Mouse (Mus musculus): ENCODE measurements around the gene Olfr1111. TPM values are rescaled to one million over a fixed set of nuclear protein-coding genes. Genes with fewer than 3 reads are reported as not detected.
"Not testable (repeated sequence)": the region's sequence is repeated elsewhere in the genome, so short reads cannot be mapped to it uniquely, and the experiment has no call there.

Olfr1111 gene
- polyA plus RNA-seq (2015; fragmentation: Nextera tagmentation; extraction: Ambion mirVana), result not detected in 2 replicates

DNA sequence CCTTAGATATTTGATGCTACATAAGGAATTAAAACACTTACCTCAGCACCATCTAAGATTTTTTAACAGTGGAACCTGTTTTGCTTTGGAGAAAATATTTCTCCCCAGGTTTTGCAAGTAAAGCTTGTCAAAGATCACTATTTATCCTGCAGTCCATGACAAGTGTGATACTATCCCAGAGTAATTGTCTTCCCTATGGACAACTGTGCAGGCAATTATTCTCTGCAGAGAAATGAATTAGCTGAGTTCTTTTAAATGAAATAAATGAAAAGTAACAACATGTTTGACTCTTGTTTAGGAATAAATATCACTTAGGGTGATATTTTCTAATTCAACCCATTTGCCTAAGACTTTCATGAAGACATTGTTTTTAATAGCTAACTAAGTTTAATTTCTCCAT is at the start of gene Olfr1111:
Olfr1111 (minus strand) TSS at position 101 of the 400 bp plus-strand sequence.
- H3K4me2 ChIP-seq (ENCODE audit: low read depth, low read length), result no peak within 1 kb of the TSS
- H3K4me3 ChIP-seq (ENCODE audit: low read length), result no peak within 1 kb of the TSS
- H3K27ac ChIP-seq (ENCODE audit: low read length), result no peak within 1 kb of the TSS
- H3K36me3 ChIP-seq (ENCODE audit: control insufficient read depth, insufficient read depth, low read length), result no peaks in the 10 kb centered on the region
- ATAC-seq (ENCODE audit: low read depth), result no peak
- no peak within 1 kb of the TSS for H3K9ac ChIP-seq (ENCODE audit: low read length)
- H3K27me3 ChIP-seq (ENCODE audit: control insufficient read depth, insufficient read depth, low read depth, low read length), result no peaks in the 10 kb centered on the region
- no peaks in the 10 kb centered on the region for H3K9me3 ChIP-seq (ENCODE audit: control insufficient read depth, low read length)
- no peaks in the 10 kb centered on the region for H3K4me1 ChIP-seq (replicated peaks; ENCODE audit: control insufficient read depth, insufficient read depth, low read length)

DNA sequence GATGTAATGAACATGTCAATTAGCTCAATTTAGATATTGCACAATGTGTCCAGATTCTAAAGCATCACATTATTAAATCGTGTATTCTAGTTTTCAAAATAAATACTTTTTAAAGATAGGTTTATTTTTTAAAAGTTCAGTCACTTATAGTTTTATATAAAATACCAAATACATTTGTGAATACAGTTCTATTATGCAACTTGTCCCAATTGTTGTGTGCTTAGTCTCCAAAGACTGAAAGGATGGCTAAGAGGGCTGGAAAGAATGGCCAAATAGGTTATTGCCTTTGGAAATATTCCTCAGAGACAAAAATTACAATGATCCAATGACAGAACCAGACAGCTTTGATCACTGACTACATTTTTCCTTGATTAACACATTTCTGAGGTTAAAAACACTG is 35.1 kb upstream of the Olfr1111 start, which contains the start of gene Olfr1112:
Olfr1112 (plus strand) TSS at position 301 of the 400 bp plus-strand sequence.
- no peak for ATAC-seq (ENCODE audit: low read depth)
- Histone ChIP-seq H3K4me3 (ENCODE audit: low read length) (no peak within 1 kb of the TSS), H3K36me3 (ENCODE audit: control insufficient read depth, insufficient read depth, low read length) (no peaks in the 10 kb centered on the region), H3K27ac (ENCODE audit: low read length) (no peak within 1 kb of the TSS), H3K9me3 (ENCODE audit: control insufficient read depth, low read length) (no peaks in the 10 kb centered on the region), H3K4me1 (replicated peaks; ENCODE audit: control insufficient read depth, insufficient read depth, low read length) (no peaks in the 10 kb centered on the region), H3K27me3 (ENCODE audit: control insufficient read depth, insufficient read depth, low read depth, low read length) (no peaks in the 10 kb centered on the region), H3K9ac (ENCODE audit: low read length) (no peak within 1 kb of the TSS), H3K4me2 (ENCODE audit: low read depth, low read length) (no peak within 1 kb of the TSS)
- WGBS, result 84% methylated on average over 1 of the region's 1 CpGs

DNA sequence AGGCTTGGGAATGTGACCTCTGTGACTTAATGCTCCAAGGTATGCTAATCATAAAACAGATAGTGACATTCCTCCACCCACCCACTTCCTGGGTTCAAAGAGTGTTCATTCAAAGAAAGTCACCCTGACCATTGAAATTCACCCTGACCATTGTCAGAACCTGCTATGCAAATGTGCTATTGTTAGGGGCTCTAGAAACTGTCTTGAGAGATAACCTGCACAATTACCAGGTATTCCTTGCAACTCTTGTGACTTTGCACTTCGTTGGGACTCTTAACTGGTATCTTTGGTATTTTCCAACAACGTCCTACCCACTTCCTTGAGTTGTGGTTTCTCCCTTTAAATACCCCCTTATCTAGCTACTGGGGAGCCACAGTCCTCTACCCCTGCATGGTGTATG is 15.3 kb upstream of the Olfr1111 start:
- WGBS, result 77% methylated on average over 2 of the region's 2 CpGs
- not testable (repeated sequence) for H3K27ac ChIP-seq (ENCODE audit: low read length); H3K4me2 ChIP-seq (ENCODE audit: low read depth, low read length); ATAC-seq (ENCODE audit: low read depth); H3K27me3 ChIP-seq (ENCODE audit: control insufficient read depth, insufficient read depth, low read depth, low read length); H3K4me3 ChIP-seq (ENCODE audit: low read length); H3K36me3 ChIP-seq (ENCODE audit: control insufficient read depth, insufficient read depth, low read length); H3K9ac ChIP-seq (ENCODE audit: low read length); H3K9me3 ChIP-seq (ENCODE audit: control insufficient read depth, low read length); H3K4me1 ChIP-seq (replicated peaks; ENCODE audit: control insufficient read depth, insufficient read depth, low read length)

- Histone ChIP-seq H3K9me3 (ENCODE audit: control insufficient read depth, low read length) (no peaks in the 10 kb centered on the region), H3K4me1 (replicated peaks; ENCODE audit: control insufficient read depth, insufficient read depth, low read length) (no peaks in the 10 kb centered on the region), H3K27me3 (ENCODE audit: control insufficient read depth, insufficient read depth, low read depth, low read length) (no peaks in the 10 kb centered on the region), H3K36me3 (ENCODE audit: control insufficient read depth, insufficient read depth, low read length) (no peaks in the 10 kb centered on the region), H3K9ac (ENCODE audit: low read length) (no peak within 1 kb of the TSS), H3K27ac (ENCODE audit: low read length) (no peak within 1 kb of the TSS), H3K4me3 (ENCODE audit: low read length) (no peak within 1 kb of the TSS), H3K4me2 (ENCODE audit: low read depth, low read length) (no peak within 1 kb of the TSS)
- 76% methylated on average over 1 of the region's 1 CpGs for WGBS
- no peak for ATAC-seq (ENCODE audit: low read depth)
Measured at GRCm38 (mm10) chr2:87140200-87140599, 12.2 kb downstream of the Olfr1111 start, which contains the start of gene Olfr1110. TSS of gene Olfr1110 (minus strand) at chr2:87140300.

- H3K9ac ChIP-seq (ENCODE audit: low read length), result no peak within 1 kb of the TSS
- H3K4me2 ChIP-seq (ENCODE audit: low read depth, low read length), result no peak within 1 kb of the TSS
- no peaks in the 10 kb centered on the region for H3K27me3 ChIP-seq (ENCODE audit: control insufficient read depth, insufficient read depth, low read depth, low read length)
- no peaks in the 10 kb centered on the region for H3K9me3 ChIP-seq (ENCODE audit: control insufficient read depth, low read length)
- ATAC-seq (ENCODE audit: low read depth), result no peak
- no peaks in the 10 kb centered on the region for H3K4me1 ChIP-seq (replicated peaks; ENCODE audit: control insufficient read depth, insufficient read depth, low read length)
- no peak within 1 kb of the TSS for H3K27ac ChIP-seq (ENCODE audit: low read length)
- no peak within 1 kb of the TSS for H3K4me3 ChIP-seq (ENCODE audit: low read length)
- H3K36me3 ChIP-seq (ENCODE audit: control insufficient read depth, insufficient read depth, low read length), result no peaks in the 10 kb centered on the region
Measured at GRCm38 (mm10) chr2:87114467-87114866, 38.0 kb downstream of the Olfr1111 start, which contains the start of gene Olfr259. TSS of gene Olfr259 (minus strand) at chr2:87114567.

Other genes starting within 250 kb of the Olfr1111 start
- not detected in 2 replicates for gene Olfr1098, start 228.1 kb downstream of the Olfr1111 start, polyA plus RNA-seq (2015; fragmentation: Nextera tagmentation; extraction: Ambion mirVana)
- not detected in 2 replicates for gene Olfr1099, start 191.9 kb downstream of the Olfr1111 start, polyA plus RNA-seq (2015; fragmentation: Nextera tagmentation; extraction: Ambion mirVana)
- not detected in 2 replicates for gene Olfr1100, start 172.7 kb downstream of the Olfr1111 start, polyA plus RNA-seq (2015; fragmentation: Nextera tagmentation; extraction: Ambion mirVana)
- not detected in 2 replicates for gene Olfr1101, start 161.4 kb downstream of the Olfr1111 start, polyA plus RNA-seq (2015; fragmentation: Nextera tagmentation; extraction: Ambion mirVana)
- not detected in 2 replicates for gene Olfr1102, start 154.2 kb downstream of the Olfr1111 start, polyA plus RNA-seq (2015; fragmentation: Nextera tagmentation; extraction: Ambion mirVana)
- not detected in 2 replicates for gene Olfr1104, start 125.5 kb downstream of the Olfr1111 start, polyA plus RNA-seq (2015; fragmentation: Nextera tagmentation; extraction: Ambion mirVana)
- not detected in 2 replicates for gene Olfr1105, start 116.1 kb downstream of the Olfr1111 start, polyA plus RNA-seq (2015; fragmentation: Nextera tagmentation; extraction: Ambion mirVana)
- gene Olfr1106, start 100.4 kb downstream of the Olfr1111 start, polyA plus RNA-seq (2015; fragmentation: Nextera tagmentation; extraction: Ambion mirVana), result not detected in 2 replicates
- not detected in 2 replicates for gene Olfr1107, start 76.8 kb downstream of the Olfr1111 start, polyA plus RNA-seq (2015; fragmentation: Nextera tagmentation; extraction: Ambion mirVana)
- not detected in 2 replicates for gene Olfr1109, start 56.6 kb downstream of the Olfr1111 start, polyA plus RNA-seq (2015; fragmentation: Nextera tagmentation; extraction: Ambion mirVana)
- not detected in 2 replicates for gene Olfr259, start 38.1 kb downstream of the Olfr1111 start, polyA plus RNA-seq (2015; fragmentation: Nextera tagmentation; extraction: Ambion mirVana)
- gene Olfr1110, start 12.3 kb downstream of the Olfr1111 start, polyA plus RNA-seq (2015; fragmentation: Nextera tagmentation; extraction: Ambion mirVana), result not detected in 2 replicates
- gene Olfr1112, start 35.2 kb upstream of the Olfr1111 start, polyA plus RNA-seq (2015; fragmentation: Nextera tagmentation; extraction: Ambion mirVana), result not detected in 2 replicates
- not detected in 2 replicates for gene Olfr1113, start 56.3 kb upstream of the Olfr1111 start, polyA plus RNA-seq (2015; fragmentation: Nextera tagmentation; extraction: Ambion mirVana)
- not detected in 2 replicates for gene Olfr1115, start 95.4 kb upstream of the Olfr1111 start, polyA plus RNA-seq (2015; fragmentation: Nextera tagmentation; extraction: Ambion mirVana)
- not detected in 2 replicates for gene Olfr1116, start 114.9 kb upstream of the Olfr1111 start, polyA plus RNA-seq (2015; fragmentation: Nextera tagmentation; extraction: Ambion mirVana)
- gene Olfr1118, start 155.0 kb upstream of the Olfr1111 start, polyA plus RNA-seq (2015; fragmentation: Nextera tagmentation; extraction: Ambion mirVana), result not detected in 2 replicates
- not detected in 2 replicates for gene Olfr1120, start 202.2 kb upstream of the Olfr1111 start, polyA plus RNA-seq (2015; fragmentation: Nextera tagmentation; extraction: Ambion mirVana)
- not detected in 2 replicates for gene Olfr1121, start 217.3 kb upstream of the Olfr1111 start, polyA plus RNA-seq (2015; fragmentation: Nextera tagmentation; extraction: Ambion mirVana)
- not detected in 2 replicates for gene Olfr1122, start 233.2 kb upstream of the Olfr1111 start, polyA plus RNA-seq (2015; fragmentation: Nextera tagmentation; extraction: Ambion mirVana)

Data from lung, embryonic 16.5 days (tissue).